Mouse (Mus musculus): ENCODE measurements around the gene Chdh. TPM values are rescaled to one million over a fixed set of nuclear protein-coding genes. Genes with fewer than 3 reads are reported as not detected.

The Chdh gene
- total and polyA plus RNA-seq, 3 experiments, result not detected

DNA sequence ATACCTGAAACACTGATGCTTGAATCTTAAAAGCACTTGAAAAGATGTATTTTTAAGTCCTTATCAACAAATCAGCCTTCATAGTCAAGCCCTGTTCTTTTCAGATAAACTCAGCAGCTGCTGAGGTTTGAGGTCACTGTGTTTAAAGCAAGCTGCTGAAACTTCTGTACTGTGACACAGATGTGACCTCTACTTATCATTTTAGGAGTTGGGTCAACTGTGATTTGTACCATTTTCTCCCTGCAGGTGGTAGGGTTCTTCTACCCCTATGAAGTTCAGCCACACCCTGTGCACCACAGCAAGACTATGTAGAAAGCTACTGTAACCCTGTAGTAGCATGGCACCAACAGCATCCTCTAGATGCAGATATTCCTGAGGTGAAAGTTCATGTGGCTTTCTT lies 11.5 kb upstream of the Chdh start (continued):
- TF ChIP-seq MXI1 (IDR thresholded peaks at IDR 0.05; ENCODE audit: low read depth, low read length), result no peak
- no peak for TF ChIP-seq POLR2A (IDR thresholded peaks at IDR 0.05; ENCODE audit: low read depth, low read length)
- no peak for TF ChIP-seq MAFK (IDR thresholded peaks at IDR 0.05; ENCODE audit: insufficient replicate concordance, low read length)
- TF ChIP-seq JUN (IDR thresholded peaks at IDR 0.05; ENCODE audit: insufficient read depth, low read depth, low read length), result no peak

DNA sequence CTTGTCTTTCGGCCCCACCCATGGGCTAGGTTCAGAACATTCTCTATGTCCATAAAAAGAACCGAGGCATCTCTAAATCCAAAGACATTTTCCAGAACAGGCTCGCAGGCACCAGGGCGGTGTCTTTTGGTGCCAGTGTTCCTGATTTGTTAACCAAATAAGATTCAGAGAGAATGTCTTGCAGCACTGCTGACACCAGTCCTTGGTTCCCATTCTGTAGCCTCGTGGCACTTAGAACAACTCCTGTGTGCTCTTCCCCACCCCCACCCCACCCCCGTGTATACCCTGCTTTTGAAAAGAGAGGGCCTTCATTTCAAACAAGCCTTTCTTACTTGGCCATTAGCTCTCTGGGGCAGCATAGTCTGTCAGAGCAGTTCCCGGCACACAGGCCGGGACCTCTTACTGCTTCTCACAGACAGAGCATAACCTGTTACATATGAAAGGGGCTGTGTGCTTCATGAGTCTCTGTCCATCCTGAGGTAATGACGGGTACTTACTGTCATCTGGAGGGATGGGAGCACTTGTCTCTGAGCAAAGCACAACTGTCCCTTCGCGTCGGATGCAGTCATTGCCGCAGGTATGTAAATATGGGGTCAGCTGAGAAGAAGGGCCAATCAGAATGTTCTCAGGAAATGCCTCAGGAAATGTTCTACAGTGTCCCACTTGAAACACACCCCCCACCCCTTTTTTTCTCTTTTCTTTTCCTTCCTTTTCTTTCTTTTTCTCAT lies 9.9 kb upstream of the Chdh start:
- DNase-seq (ENCODE audit: extremely low read depth), result peak; percentile 89
- Histone ChIP-seq H3K4me3 (replicated peaks in 1 of 3; ENCODE audit: low read depth in 2 of 3, low read length in 2 of 3, poor library complexity in 1 of 3) (peak overlapping the region; percentile 58 to 80 (median 67)), H3K4me1 (ENCODE audit: control insufficient read depth in 1 of 2, insufficient read depth in 2 of 2) (peaks cover 10 to 38% of the 10 kb centered on the region in 2 experiments), H3K79me2 (replicated peaks; ENCODE audit: control insufficient read depth, extremely low read depth, insufficient read depth, poor library complexity, severe bottlenecking) (no peaks in the 10 kb centered on the region), H3K9ac (ENCODE audit: insufficient read depth, low read depth) (peak overlapping the region; percentile 93), H3K27me3 (replicated peaks) (no peaks in the 10 kb centered on the region), H3K4me2 (ENCODE audit: insufficient read depth, low read depth, poor library complexity, severe bottlenecking) (peak overlapping the region; percentile 82), H3K27ac (ENCODE audit: insufficient read depth, low read depth) (peak overlapping the region; percentile 91), H3K36me3 (replicated peaks in 1 of 2; ENCODE audit: control insufficient read depth in 1 of 2, insufficient read depth in 1 of 2, low read length in 1 of 2) (peaks cover 21 to 44% of the 10 kb centered on the region in 2 experiments), H3K9me3 (replicated peaks; ENCODE audit: low read length) (no peaks in the 10 kb centered on the region)
- peak; percentile 28 for TF ChIP-seq TCF12 (IDR thresholded peaks at IDR 0.05; ENCODE audit: low read depth, low read length)
- no peak for TF ChIP-seq UBTF (IDR thresholded peaks at IDR 0.05; ENCODE audit: low read depth, low read length)
- TF ChIP-seq NELFE (IDR thresholded peaks at IDR 0.05; ENCODE audit: low read depth, low read length), result 0 out of 2 replicates have a peak, but pooled peaks have one; percentile 41
- TF ChIP-seq ELF1 (IDR thresholded peaks at IDR 0.05; ENCODE audit: low read depth, low read length), result peak; percentile 82
- TF ChIP-seq ZNF384 (IDR thresholded peaks at IDR 0.05; ENCODE audit: low read depth, low read length), result peak; percentile 77
- no peak for TF ChIP-seq ZKSCAN1 (IDR thresholded peaks at IDR 0.05; ENCODE audit: borderline replicate concordance, low read depth, low read length)
- no peak for TF ChIP-seq SMC3 (IDR thresholded peaks at IDR 0.05; ENCODE audit: low read depth, low read length)
- peak; percentile 61; the same call in 1 of the 2 replicates for TF ChIP-seq MXI1 (IDR thresholded peaks at IDR 0.05; ENCODE audit: low read depth, low read length)
- TF ChIP-seq CTCF (conservative IDR thresholded peaks at IDR 0.05 in 1 of 2, IDR thresholded peaks at IDR 0.05 in 1 of 2; ENCODE audit: low read depth in 2 of 2, low read length in 2 of 2), result no peak
- no peak for TF ChIP-seq RAD21 (IDR thresholded peaks at IDR 0.05; ENCODE audit: low read depth, low read length)
- TF ChIP-seq EP300 (IDR thresholded peaks at IDR 0.05; ENCODE audit: low read length), result peak; percentile 28; the same call in 1 of the 2 replicates
- TF ChIP-seq USF1 (IDR thresholded peaks at IDR 0.05; ENCODE audit: low read depth, low read length), result peak; percentile 87
- no peak for TF ChIP-seq GABPA (IDR thresholded peaks at IDR 0.05; ENCODE audit: insufficient replicate concordance, low read depth, low read length)
- TF ChIP-seq SIN3A (IDR thresholded peaks at IDR 0.05; ENCODE audit: low read length), result peak; percentile 87
- 0 out of 2 replicates have a peak, but pooled peaks have one; percentile 23 for TF ChIP-seq MEF2A (IDR thresholded peaks at IDR 0.05; ENCODE audit: borderline replicate concordance, low read depth, low read length)
- TF ChIP-seq IRF4 (IDR thresholded peaks at IDR 0.05; ENCODE audit: low read depth, low read length), result peak; percentile 31; the same call in 1 of the 2 replicates
- TF ChIP-seq NRF1 (IDR thresholded peaks at IDR 0.05; ENCODE audit: low read depth, low read length), result no peak; the same call in 1 of the 2 replicates
- peak; percentile 81 for TF ChIP-seq POLR2A (IDR thresholded peaks at IDR 0.05; ENCODE audit: low read depth, low read length)
- peak; percentile 80 for TF ChIP-seq ZMIZ1 (IDR thresholded peaks at IDR 0.05; ENCODE audit: low read depth, low read length)
- TF ChIP-seq KAT2A (IDR thresholded peaks at IDR 0.05; ENCODE audit: insufficient replicate concordance, low read length), result no peak
- TF ChIP-seq USF2 (conservative IDR thresholded peaks at IDR 0.05; ENCODE audit: low read depth, low read length), result peak; percentile 82
- 0 out of 2 replicates have a peak, but pooled peaks have one; percentile 30 for TF ChIP-seq RCOR1 (conservative IDR thresholded peaks at IDR 0.05; ENCODE audit: low read depth, low read length)
- peak; percentile 31 for TF ChIP-seq MAX (IDR thresholded peaks at IDR 0.05; ENCODE audit: low read length)
- peak; percentile 56 for TF ChIP-seq CHD2 (IDR thresholded peaks at IDR 0.05; ENCODE audit: low read length)
- TF ChIP-seq POLR2AphosphoS2 (IDR thresholded peaks at IDR 0.05; ENCODE audit: low read depth, low read length), result peak; percentile 47; the same call in 1 of the 2 replicates
- TF ChIP-seq TBP (conservative IDR thresholded peaks at IDR 0.05; ENCODE audit: low read depth, low read length), result peak; percentile 89
- TF ChIP-seq MYC (IDR thresholded peaks at IDR 0.05; ENCODE audit: low read depth, low read length), result peak; percentile 89
- TF ChIP-seq HCFC1 (IDR thresholded peaks at IDR 0.05; ENCODE audit: low read depth, low read length), result peak; percentile 74
- 0 out of 2 replicates have a peak, but pooled peaks have one; percentile 24 for TF ChIP-seq BHLHE40 (IDR thresholded peaks at IDR 0.05; ENCODE audit: low read depth, low read length)
- TF ChIP-seq E2F4 (IDR thresholded peaks at IDR 0.05; ENCODE audit: insufficient replicate concordance, low read depth, low read length), result no peak
- dilution Hi-C loops (cut with MboI; ENCODE audit: extremely low pct_ligation_motif_present, extremely low pct_unique_long_range_greater_than_20kb, low sequenced_read_pairs) (no loop called here), in situ Hi-C loops (cut with MboI; ENCODE audit: low pct_ligation_motif_present, low pct_unique_long_range_greater_than_20kb, low sequenced_read_pairs) (no loop called here)

Measured in CH12.LX (cell line).